Mouse (Mus musculus) liver, embryonic 14.5 days (tissue): Measurements from ENCODE around the gene Cd5l. TPM values are rescaled to one million over a fixed set of nuclear protein-coding genes. Genes with fewer than 3 reads are reported as not detected.

Experiments
- ATAC-seq: fragments of 200-750 bp; cut with Nextera tagmentation; 2 replicates; pipeline ENCODE4 v1.8.0; 2017; ENCODE audit warnings: moderate number of reproducible peaks, mild to moderate bottlenecking, moderate library complexity; ENCODE audit not compliant: insufficient read depth
- DNase-seq, 3 experiments: peaks; one replicate each; pipeline ENCODE4 v3.0.0-alpha.2; 2012 to 2013; ENCODE audit warnings: low read depth in 3 of 3, low spot score in 3 of 3
- H3K27ac ChIP-seq: fragments of 300-500 bp; sonication (generic); 2 replicates; pipeline ENCODE4 v1.5.1; 2014; ENCODE audit warnings: moderate library complexity, mild to moderate bottlenecking, control low read depth, inconsistent platforms
- H3K27me3 ChIP-seq: fragments of 300-500 bp; sonication (generic); 2 replicates; pipeline ENCODE4 v1.6.1; 2014; ENCODE audit warnings: mild to moderate bottlenecking, low read length, moderate library complexity; ENCODE audit not compliant: control insufficient read depth, insufficient read depth
- H3K36me3 ChIP-seq: fragments of 300-500 bp; sonication (generic); replicated peaks from 2 replicates; pipeline ENCODE4 v1.6.1; 2014; ENCODE audit warnings: low read depth; ENCODE audit not compliant: control insufficient read depth, insufficient read depth
- H3K4me1 ChIP-seq, 2 experiments: fragments of 200-500 bp in 1 of 2; fragments of 300-500 bp in 1 of 2; sonication (generic) in 1 of 2; replicated peaks; 2 replicates each; pipeline ENCODE4 v1.6.1; 2012 to 2014; ENCODE audit warnings: antibody characterized with exemption in 1 of 2, inconsistent platforms in 1 of 2, low read length in 1 of 2; ENCODE audit not compliant: control insufficient read depth in 2 of 2, insufficient read depth in 2 of 2
- H3K4me2 ChIP-seq: fragments of 300-500 bp; sonication (generic); 2 replicates; pipeline ENCODE4 v1.6.1; 2014; ENCODE audit warnings: low read depth, mild to moderate bottlenecking, control low read depth, moderate library complexity
- H3K4me3 ChIP-seq, 2 experiments: fragments of 200-500 bp in 1 of 2; fragments of 300-500 bp in 1 of 2; sonication (generic) in 1 of 2; 2 replicates each; pipeline ENCODE4 v1.5.1; 2012 to 2014; ENCODE audit warnings: low read depth in 2 of 2, low read length in 2 of 2, mild to moderate bottlenecking in 2 of 2, control low read depth in 1 of 2, inconsistent platforms in 1 of 2, moderate library complexity in 1 of 2; ENCODE audit not compliant: insufficient read depth in 1 of 2
- H3K9ac ChIP-seq: fragments of 300-500 bp; sonication (generic); replicated peaks from 2 replicates; pipeline ENCODE4 v1.6.1; 2014; ENCODE audit warnings: mild to moderate bottlenecking, control low read depth, moderate library complexity
- H3K9me3 ChIP-seq: fragments of 300-500 bp; sonication (generic); 2 replicates; pipeline ENCODE4 v1.6.1; 2016; ENCODE audit warnings: low read length, mixed read lengths; ENCODE audit not compliant: control insufficient read depth
- CTCF ChIP-seq: IDR thresholded peaks from 2 replicates; pipeline ENCODE4 v1.5.1; 2016; ENCODE audit warnings: antibody characterized with exemption, low read depth, control low read depth
- EP300 ChIP-seq: IDR thresholded peaks from 2 replicates; pipeline ENCODE4 v1.6.1; 2016; ENCODE audit warnings: antibody characterized with exemption, low read depth
- WGBS: fragments of 180-500 bp; shearing (Covaris S2); extraction: QIAGEN DNeasy Blood & Tissue Kit; methylation state at CpG from one replicate; pipeline ENCODE4 v1.1.7; 2014; ENCODE audit not compliant: insufficient replicate concordance; 5-methylcytosine and 5-hydroxymethylcytosine counted together
- polyA plus RNA-seq, 2 experiments: library from polyadenylated mRNA; depleted of rRNA in 1 of 2; stranded (reverse) in 1 of 2; unstranded in 1 of 2; fragments of >200 nt; fragmentation: Nextera tagmentation in 1 of 2; extraction: Ambion mirVana in 1 of 2; gene quantifications; 2 replicates each; pipeline versions ENCODE4 v1.2.1 to v1.2.3; 2012 to 2014

The Cd5l gene
- polyA plus RNA-seq, 2 experiments, result 42.0 to 52.4 TPM

GRCm38 (mm10) chr3:87411150-87411549 is 53.5 kb downstream of the Cd5l start:
- 14% methylated on average over 12 of the region's 12 CpGs for WGBS
- Histone ChIP-seq H3K36me3 (no peaks in the 10 kb centered on the region), H3K4me1 (no peaks in the 10 kb centered on the region), H3K4me2 (no peak overlapping the region), H3K4me3 (no peak overlapping the region), H3K9me3 (no peaks in the 10 kb centered on the region), H3K27me3 (no peaks in the 10 kb centered on the region), H3K9ac (no peak overlapping the region), H3K27ac (no peak overlapping the region)
- DNase-seq, result peak in 1 of 3 experiments; percentile 10
- TF ChIP-seq CTCF (peak; percentile 94), EP300 (no peak)
- no peak for ATAC-seq

GRCm38 (mm10) chr3:87420645-87421044 is 63.0 kb downstream of the Cd5l start:
- ATAC-seq, result no peak
- TF ChIP-seq EP300 (no peak), CTCF (peak; percentile 10; the same call in 1 of the 2 replicates)
- DNase-seq, result no peak
- Histone ChIP-seq H3K9me3 (no peaks in the 10 kb centered on the region), H3K27me3 (no peaks in the 10 kb centered on the region), H3K4me3 (no peak overlapping the region), H3K4me1 (no peaks in the 10 kb centered on the region), H3K9ac (no peak overlapping the region), H3K36me3 (no peaks in the 10 kb centered on the region), H3K27ac (no peak overlapping the region), H3K4me2 (no peak overlapping the region)
- 20% methylated on average over 1 of the region's 1 CpGs for WGBS

Other genes with a start within 250 kb of the Cd5l start
- gene Kirrel, start 183.1 kb upstream of the Cd5l start, polyA plus RNA-seq (2012; rRNA removed), result 0.79 TPM in 2 replicates
- 0.30 and 0.37 TPM in 2 replicates for gene Kirrel, start 183.1 kb upstream of the Cd5l start, polyA plus RNA-seq (2014; fragmentation: Nextera tagmentation; extraction: Ambion mirVana)
- gene Fcrls, start 94.1 kb upstream of the Cd5l start, polyA plus RNA-seq (2012; rRNA removed), result 0.35 and 0.46 TPM in 2 replicates
- 0.63 and 0.91 TPM in 2 replicates for gene Fcrls, start 94.1 kb upstream of the Cd5l start, polyA plus RNA-seq (2014; fragmentation: Nextera tagmentation; extraction: Ambion mirVana)
- 0.43 and 0.56 TPM in 2 replicates for gene Fcrl1, start 18.5 kb downstream of the Cd5l start, polyA plus RNA-seq (2012; rRNA removed)
- 0.88 and 0.99 TPM in 2 replicates for gene Fcrl1, start 18.5 kb downstream of the Cd5l start, polyA plus RNA-seq (2014; fragmentation: Nextera tagmentation; extraction: Ambion mirVana)
- gene Fcrl5, start 77.9 kb downstream of the Cd5l start, polyA plus RNA-seq (2012; rRNA removed), result not detected in 2 replicates
- gene Fcrl5, start 77.9 kb downstream of the Cd5l start, polyA plus RNA-seq (2014; fragmentation: Nextera tagmentation; extraction: Ambion mirVana), result not detected in 2 replicates
- 1.9 and 2.7 TPM in 2 replicates for gene Etv3, start 167.5 kb downstream of the Cd5l start, polyA plus RNA-seq (2012; rRNA removed)
- gene Etv3, start 167.5 kb downstream of the Cd5l start, polyA plus RNA-seq (2014; fragmentation: Nextera tagmentation; extraction: Ambion mirVana), result 1.3 and 1.8 TPM in 2 replicates